Mouse (Mus musculus) kidney, adult 2 months (tissue): Measurements from ENCODE around the gene Mgat4a.

Source experiments
- CTCF ChIP-seq: fragments of 200-500 bp; conservative IDR thresholded peaks from 2 replicates; pipeline ENCODE4 v1.5.1; 2011; ENCODE audit warnings: low read depth, mild to moderate bottlenecking, control low read depth, low read length, moderate library complexity, mixed read lengths; ENCODE audit not compliant: insufficient read depth, insufficient read length
- POLR2A ChIP-seq: fragments of 200-500 bp; IDR thresholded peaks from one replicate; pipeline ENCODE4 v1.6.1; 2011; ENCODE audit warnings: low read depth, low read length, control low read depth

DNA sequence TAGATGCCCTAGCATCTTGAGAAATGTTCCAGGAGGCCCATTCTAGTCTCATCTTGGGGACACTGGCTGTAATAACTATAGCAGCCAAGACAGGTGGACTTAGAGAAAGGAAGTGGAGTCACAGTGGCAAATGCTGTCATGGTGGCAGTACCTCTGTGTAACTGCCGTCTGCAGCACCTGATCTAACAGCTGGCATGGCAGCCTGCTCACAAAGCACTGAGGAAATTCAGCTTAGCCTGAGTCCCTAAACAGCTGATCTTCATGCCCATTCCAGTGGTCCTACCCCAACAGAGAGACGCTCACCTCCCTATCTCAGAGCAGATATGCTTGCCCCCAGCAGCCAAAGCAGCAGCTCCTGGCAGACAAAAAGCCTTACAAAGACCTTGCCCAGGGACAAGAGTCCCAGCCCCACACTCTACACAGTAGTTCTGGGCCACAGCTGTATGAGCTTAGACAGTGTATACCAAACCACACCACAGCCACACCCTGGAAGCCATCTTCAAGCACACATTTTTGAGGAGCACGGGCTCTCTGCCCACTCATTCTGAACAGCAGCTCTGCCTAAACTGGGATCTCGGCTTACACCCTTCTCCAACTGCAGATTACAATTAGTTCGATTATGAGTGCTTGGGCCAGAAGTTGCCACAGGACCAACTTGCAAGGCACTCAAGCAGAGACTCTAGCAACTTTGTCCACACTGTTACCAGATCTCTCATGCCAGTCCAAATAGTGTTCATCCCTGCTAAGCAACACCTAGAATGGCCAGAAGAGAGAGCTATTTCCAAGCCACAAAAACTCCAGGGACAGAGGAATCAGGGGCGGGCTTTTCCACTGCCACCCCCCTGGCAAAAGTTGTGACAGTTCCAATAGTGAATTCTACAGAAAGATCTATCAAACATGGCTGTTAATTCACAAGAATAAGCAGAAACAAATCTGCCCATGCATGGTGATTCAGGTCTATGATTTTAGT, 69.4 kb downstream of the Mgat4a start:
- TF ChIP-seq POLR2A (no peak), CTCF (peak; percentile 22; the same call in 1 of the 2 replicates)
